Mouse (Mus musculus): ENCODE data around the gene Clip1. TPM values are rescaled to one million over a fixed set of nuclear protein-coding genes. Genes with fewer than 3 reads are reported as not detected.

Gene Clip1
- polyA plus RNA-seq, 1 experiment from 2014 or later = 81.1 TPM

Other genes with a start within 250 kb of the Clip1 start
- 0.55 and 0.66 TPM in 2 replicates for gene Lrrc43, start 195.3 kb downstream of the Clip1 start, polyA plus RNA-seq (2015; fragmentation: Nextera tagmentation; extraction: Ambion mirVana)
- gene Il31, start 195.1 kb downstream of the Clip1 start, polyA plus RNA-seq (2015; fragmentation: Nextera tagmentation; extraction: Ambion mirVana) = not detected in 2 replicates
- gene B3gnt4, start 174.2 kb downstream of the Clip1 start, polyA plus RNA-seq (2015; fragmentation: Nextera tagmentation; extraction: Ambion mirVana) = 1.0 and 1.1 TPM in 2 replicates
- 104 and 108 TPM in 2 replicates for gene Diablo, start 160.4 kb downstream of the Clip1 start, polyA plus RNA-seq (2015; fragmentation: Nextera tagmentation; extraction: Ambion mirVana)
- gene Gm49027, start 159.1 kb downstream of the Clip1 start, polyA plus RNA-seq (2015; fragmentation: Nextera tagmentation; extraction: Ambion mirVana) = 8.3 and 8.9 TPM in 2 replicates
- 38.6 and 39.0 TPM in 2 replicates for gene Vps33a, start 111.6 kb downstream of the Clip1 start, polyA plus RNA-seq (2015; fragmentation: Nextera tagmentation; extraction: Ambion mirVana)
- gene Zcchc8, start 36.5 kb upstream of the Clip1 start, polyA plus RNA-seq (2015; fragmentation: Nextera tagmentation; extraction: Ambion mirVana) = 57.0 and 65.8 TPM in 2 replicates
- 117 and 123 TPM in 2 replicates for gene Rsrc2, start 64.8 kb upstream of the Clip1 start, polyA plus RNA-seq (2015; fragmentation: Nextera tagmentation; extraction: Ambion mirVana)
- gene Kntc1, start 65.1 kb upstream of the Clip1 start, polyA plus RNA-seq (2015; fragmentation: Nextera tagmentation; extraction: Ambion mirVana) = 4.7 and 9.1 TPM in 2 replicates
- gene Hcar2, start 180.9 kb upstream of the Clip1 start, polyA plus RNA-seq (2015; fragmentation: Nextera tagmentation; extraction: Ambion mirVana) = 0.13 TPM in 1 of 2 replicates, not detected in the other
- 0.49 and 0.65 TPM in 2 replicates for gene Hcar1, start 195.4 kb upstream of the Clip1 start, polyA plus RNA-seq (2015; fragmentation: Nextera tagmentation; extraction: Ambion mirVana)
- gene Denr, start 222.6 kb upstream of the Clip1 start, polyA plus RNA-seq (2015; fragmentation: Nextera tagmentation; extraction: Ambion mirVana) = 120 and 123 TPM in 2 replicates
- gene Gm43518, start 242.8 kb upstream of the Clip1 start, polyA plus RNA-seq (2015; fragmentation: Nextera tagmentation; extraction: Ambion mirVana) = 4.3 and 5.9 TPM in 2 replicates
- gene Ccdc62, start 246.1 kb upstream of the Clip1 start, polyA plus RNA-seq (2015; fragmentation: Nextera tagmentation; extraction: Ambion mirVana) = 5.0 and 6.6 TPM in 2 replicates

All from neural tube, embryonic 15.5 days (tissue).